Mouse (Mus musculus) hindbrain, embryonic 10.5 days (tissue): ENCODE data around the gene Snx33. TPM values are rescaled to one million over a fixed set of nuclear protein-coding genes. Genes with fewer than 3 reads are reported as not detected.
A peak's percentile ranks its signal among the peaks of the same experiment; 100 is the strongest.
"Not testable (repeated sequence)": the region's sequence is repeated elsewhere in the genome, so short reads cannot be mapped to it uniquely, and the experiment has no call there.

Source experiments
- DNase-seq: peaks from one replicate; pipeline ENCODE4 v3.0.0-alpha.2; 2017; ENCODE audit warnings: low spot score
- H3K27ac ChIP-seq: fragments of 300-500 bp; sonication (generic); 2 replicates; pipeline ENCODE4 v1.5.1; 2016; ENCODE audit warnings: mild to moderate bottlenecking, moderate library complexity
- H3K27me3 ChIP-seq: fragments of 300-500 bp; sonication (generic); 2 replicates; pipeline ENCODE4 v1.6.1; 2016; ENCODE audit warnings: mild to moderate bottlenecking; ENCODE audit not compliant: poor library complexity, insufficient read depth, severe bottlenecking
- H3K36me3 ChIP-seq: fragments of 300-500 bp; sonication (generic); 2 replicates; pipeline ENCODE4 v1.6.1; 2016; ENCODE audit warnings: mild to moderate bottlenecking, moderate library complexity
- H3K4me1 ChIP-seq: fragments of 300-500 bp; sonication (generic); replicated peaks from 2 replicates; pipeline ENCODE4 v1.6.1; 2016; ENCODE audit warnings: mild to moderate bottlenecking
- H3K4me3 ChIP-seq: fragments of 300-500 bp; sonication (generic); 2 replicates; pipeline ENCODE4 v1.5.1; 2016; ENCODE audit warnings: mild to moderate bottlenecking, moderate library complexity
- H3K9me3 ChIP-seq: fragments of 300-500 bp; sonication (generic); 2 replicates; pipeline ENCODE4 v1.6.1; 2016; ENCODE audit warnings: mild to moderate bottlenecking, moderate library complexity
- WGBS: fragments of 180-500 bp; shearing (Covaris S2); methylation state at CpG from one replicate; pipeline ENCODE4 v1.1.7; 2016; 5-methylcytosine and 5-hydroxymethylcytosine counted together
- polyA plus RNA-seq: library from polyadenylated mRNA; unstranded; fragments of >200 nt; fragmentation: Nextera tagmentation; extraction: Ambion mirVana; gene quantifications from 2 replicates; pipeline ENCODE4 v1.2.1, GENCODE M21; 2016

Snx33 gene
- 6.7 and 9.2 TPM in 2 replicates for polyA plus RNA-seq

DNA sequence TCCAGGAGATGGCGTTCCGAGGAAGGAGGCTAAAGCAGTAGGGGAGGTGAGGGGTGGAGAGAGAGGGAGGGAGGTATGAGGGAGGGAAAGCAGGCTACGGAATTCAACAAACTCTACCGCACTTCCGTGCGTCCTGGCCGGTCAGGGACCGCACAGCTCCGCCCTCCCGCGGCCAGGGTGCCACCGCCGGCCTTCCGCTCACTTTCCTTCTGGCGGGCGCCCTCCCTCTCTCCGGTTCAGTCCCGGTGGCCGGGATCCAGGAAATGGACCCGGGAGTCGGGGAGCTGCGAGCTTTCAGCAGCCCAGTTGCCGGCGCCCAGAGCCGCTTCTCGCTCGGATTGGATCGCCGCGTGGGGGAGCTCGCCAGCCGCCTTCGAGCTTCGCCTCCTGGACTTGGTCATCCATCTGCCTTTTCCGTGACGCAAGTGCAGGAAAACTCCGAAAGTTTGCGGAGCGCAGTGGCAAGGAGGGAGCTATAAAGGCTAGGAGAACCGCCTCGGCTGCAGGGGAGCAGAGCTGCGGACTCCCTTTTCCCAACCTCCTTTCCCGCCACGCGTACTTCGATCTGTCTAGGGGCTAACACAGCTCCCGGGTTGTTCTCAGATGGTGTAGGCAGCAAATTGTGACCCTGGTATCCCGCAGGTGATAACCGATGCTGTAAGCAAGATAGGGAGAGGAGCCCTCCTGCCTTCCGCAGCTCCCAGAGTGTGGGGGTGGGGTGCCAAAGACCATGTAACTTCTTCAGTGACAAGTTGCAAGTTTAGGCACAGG lies at the start of gene Snx33:
Snx33 (minus strand) TSS at position 331 of the 771 bp plus-strand sequence.
- Histone ChIP-seq H3K36me3 (peaks cover 30% of the 10 kb centered on the region), H3K27ac (peak within 1 kb of the TSS; percentile 95), H3K4me3 (peak within 1 kb of the TSS; percentile 76), H3K4me1 (peaks cover 55% of the 10 kb centered on the region), H3K27me3 (no peaks in the 10 kb centered on the region), H3K9me3 (no peaks in the 10 kb centered on the region)
- peak; percentile 94 for DNase-seq
- under 1% methylated on average over 50 of the region's 50 CpGs for WGBS

- H3K4me3 ChIP-seq, result no peak overlapping the region
- no peaks in the 10 kb centered on the region for H3K9me3 ChIP-seq
- H3K27ac ChIP-seq, result no peak overlapping the region
- H3K36me3 ChIP-seq, result peaks cover 45% of the 10 kb centered on the region
- H3K27me3 ChIP-seq, result no peaks in the 10 kb centered on the region
- no peak for DNase-seq
- 87% methylated on average over 3 of the region's 3 CpGs for WGBS
- no peaks in the 10 kb centered on the region for H3K4me1 ChIP-seq
Measured at GRCm38 (mm10) chr9:56975199-56975598, 47.0 kb upstream of the Snx33 start.

DNA sequence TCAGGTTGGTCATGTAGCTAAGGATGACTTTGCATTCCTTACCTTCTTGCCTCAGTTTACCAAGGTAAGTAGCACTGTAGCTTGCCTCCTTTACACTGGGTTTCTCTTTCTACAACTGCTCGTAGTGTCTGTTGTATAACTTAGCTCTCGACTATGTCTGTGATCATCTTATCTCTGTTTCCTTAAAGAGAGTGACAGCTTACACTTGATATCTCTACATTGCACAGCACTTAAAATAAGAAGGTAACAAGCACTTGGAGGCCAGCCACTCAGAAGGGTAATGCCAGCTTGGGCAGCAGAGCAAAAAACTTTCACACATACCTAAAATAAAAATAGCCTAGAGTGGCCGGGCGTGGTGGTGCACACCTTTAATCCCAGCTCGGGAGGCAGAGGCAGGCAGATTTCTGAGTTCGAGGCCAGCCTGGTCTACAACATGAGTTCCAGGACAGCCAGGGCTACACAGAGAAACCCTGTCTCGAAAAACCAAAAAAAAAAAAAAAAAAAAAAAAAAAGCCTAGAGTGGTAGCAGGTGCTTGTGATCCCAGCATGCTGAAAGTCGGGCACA lies 45.9 kb upstream of the Snx33 start:
- peaks cover 43% of the 10 kb centered on the region for H3K36me3 ChIP-seq
- no peaks in the 10 kb centered on the region for H3K27me3 ChIP-seq
- 93% methylated on average over 8 of the region's 8 CpGs for WGBS
- no peak overlapping the region for H3K27ac ChIP-seq
- no peaks in the 10 kb centered on the region for H3K9me3 ChIP-seq
- H3K4me1 ChIP-seq, result no peaks in the 10 kb centered on the region
- no peak overlapping the region for H3K4me3 ChIP-seq
- no peak for DNase-seq

DNA sequence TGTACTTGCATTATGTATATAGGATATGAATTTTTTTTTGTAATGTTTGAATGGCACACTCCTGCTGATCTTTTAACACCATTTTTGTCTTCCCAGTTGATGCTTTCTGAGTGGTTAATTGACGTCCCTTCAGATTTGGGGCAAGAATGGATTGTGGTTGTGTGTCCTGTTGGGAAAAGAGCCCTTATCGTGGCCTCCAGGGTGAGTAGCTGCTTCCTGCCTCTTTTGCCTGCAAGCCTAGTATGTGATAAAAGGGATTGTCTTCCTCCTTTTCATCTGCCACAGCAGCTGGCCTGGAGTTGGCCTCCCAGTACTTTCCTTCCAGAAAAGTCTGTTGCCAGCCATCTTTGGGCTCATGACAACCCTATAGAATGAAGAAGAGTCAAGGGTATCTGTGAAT lies 42.0 kb upstream of the Snx33 start:
- H3K4me1 ChIP-seq, result no peaks in the 10 kb centered on the region
- DNase-seq, result no peak
- peaks cover 52% of the 10 kb centered on the region for H3K36me3 ChIP-seq
- 78% methylated on average over 2 of the region's 2 CpGs for WGBS
- no peak overlapping the region for H3K27ac ChIP-seq
- H3K9me3 ChIP-seq, result no peaks in the 10 kb centered on the region
- no peaks in the 10 kb centered on the region for H3K27me3 ChIP-seq
- H3K4me3 ChIP-seq, result no peak overlapping the region

- Histone ChIP-seq H3K9me3 (peaks cover 8% of the 10 kb centered on the region; the same call in 1 of the 2 replicates), H3K27me3 (no peaks in the 10 kb centered on the region), H3K4me1 (no peaks in the 10 kb centered on the region), H3K4me3 (no peak overlapping the region), H3K27ac (no peak overlapping the region), H3K36me3 (peaks cover 66% of the 10 kb centered on the region)
- WGBS, result 95% methylated on average over 3 of the region's 3 CpGs
- DNase-seq, result no peak
Measured at GRCm38 (mm10) chr9:56961591-56961990, 33.4 kb upstream of the Snx33 start.

- H3K4me1 ChIP-seq, result no peaks in the 10 kb centered on the region
- WGBS, result 95% methylated on average over 2 of the region's 2 CpGs
- no peak overlapping the region for H3K4me3 ChIP-seq
- peaks cover 58% of the 10 kb centered on the region for H3K36me3 ChIP-seq
- DNase-seq, result no peak
- H3K27me3 ChIP-seq, result no peaks in the 10 kb centered on the region
- H3K27ac ChIP-seq, result no peak overlapping the region
- H3K9me3 ChIP-seq, result peaks cover 8% of the 10 kb centered on the region; the same call in 1 of the 2 replicates
Measured at GRCm38 (mm10) chr9:56958689-56959088, 30.5 kb upstream of the Snx33 start.

DNA sequence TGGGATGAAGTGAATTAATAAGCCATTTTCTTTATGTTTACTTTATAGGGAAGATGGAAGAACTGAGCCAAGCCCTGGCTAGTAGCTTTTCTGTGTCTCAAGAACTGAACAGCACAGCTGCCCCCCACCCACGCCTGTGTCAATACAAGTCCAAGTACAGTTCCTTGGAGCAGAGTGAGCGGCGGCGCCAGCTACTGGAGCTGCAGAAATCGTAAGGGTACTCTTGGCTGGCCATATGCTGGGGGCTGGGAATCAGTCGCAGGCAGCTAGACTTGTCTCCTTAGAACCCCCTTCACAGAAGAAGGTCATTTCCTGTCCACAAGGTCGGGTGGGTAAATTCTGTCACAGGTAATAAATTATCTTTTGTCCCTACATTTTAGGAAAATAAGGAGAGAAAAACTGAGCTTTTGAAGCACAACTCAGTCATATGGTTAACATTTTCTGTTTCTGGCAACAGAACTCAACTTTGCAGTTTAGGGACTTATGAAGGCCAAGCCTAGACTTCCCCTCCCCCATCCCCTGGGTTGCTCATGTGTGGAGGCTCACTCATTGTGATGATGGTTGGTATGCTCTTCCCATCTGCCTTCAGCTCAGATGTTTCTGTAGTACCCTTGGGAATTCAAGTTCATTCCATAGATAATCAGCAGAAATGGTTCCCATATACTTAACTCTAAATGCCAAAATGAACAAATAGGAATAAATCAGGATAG lies 28.9 kb upstream of the Snx33 start:
- peaks cover 42% of the 10 kb centered on the region for H3K36me3 ChIP-seq
- no peaks in the 10 kb centered on the region for H3K27me3 ChIP-seq
- no peaks in the 10 kb centered on the region for H3K4me1 ChIP-seq
- no peak overlapping the region for H3K27ac ChIP-seq
- H3K9me3 ChIP-seq, result peaks cover 8% of the 10 kb centered on the region; the same call in 1 of the 2 replicates
- DNase-seq, result no peak
- no peak overlapping the region for H3K4me3 ChIP-seq
- whole genome bisulfite sequencing, result 86% methylated on average over 7 of the region's 7 CpGs

DNA sequence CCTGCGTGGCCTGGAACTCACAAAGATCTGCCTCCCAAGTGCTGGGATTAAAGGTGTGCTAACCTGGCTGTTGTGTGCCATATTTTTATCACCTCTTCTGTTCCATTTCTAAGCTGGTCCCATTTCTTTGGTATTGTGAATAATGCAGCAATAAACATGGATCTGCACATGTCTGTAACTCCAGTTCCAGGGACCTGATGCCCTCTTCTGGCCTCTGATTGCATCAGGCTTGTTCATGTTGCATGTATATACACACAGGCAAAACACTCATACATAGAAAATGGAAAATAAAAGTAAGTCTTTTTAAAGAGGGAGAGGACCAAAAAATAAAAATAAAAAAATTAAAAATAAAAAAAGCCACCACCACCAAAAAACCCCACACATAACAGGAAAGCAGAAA lies 25.4 kb upstream of the Snx33 start:
- H3K27ac ChIP-seq, result no peak overlapping the region
- H3K27me3 ChIP-seq, result no peaks in the 10 kb centered on the region
- no peak overlapping the region for H3K4me3 ChIP-seq
- no peaks in the 10 kb centered on the region for H3K9me3 ChIP-seq
- DNase-seq, result no peak
- H3K36me3 ChIP-seq, result peaks cover 17% of the 10 kb centered on the region
- peaks cover 13% of the 10 kb centered on the region for H3K4me1 ChIP-seq
- WGBS, result 95% methylated on average over 1 of the region's 1 CpGs

- Histone ChIP-seq H3K4me3 (peak within 1 kb of the TSS; percentile 70), H3K36me3 (0 out of 2 replicates have a peak, but pooled peaks cover 1% of the 10 kb centered on the region), H3K27me3 (no peaks in the 10 kb centered on the region), H3K4me1 (peaks cover 13% of the 10 kb centered on the region), H3K27ac (peak within 1 kb of the TSS; percentile 95), H3K9me3 (no peaks in the 10 kb centered on the region)
- peak; percentile 98 for DNase-seq
- under 1% methylated on average over 50 of the region's 50 CpGs for WGBS
Measured at GRCm38 (mm10) chr9:56950414-56951400, 22.5 kb upstream of the Snx33 start, which contains the start of gene Snupn. TSS of gene Snupn (plus strand) at chr9:56950878.

DNA sequence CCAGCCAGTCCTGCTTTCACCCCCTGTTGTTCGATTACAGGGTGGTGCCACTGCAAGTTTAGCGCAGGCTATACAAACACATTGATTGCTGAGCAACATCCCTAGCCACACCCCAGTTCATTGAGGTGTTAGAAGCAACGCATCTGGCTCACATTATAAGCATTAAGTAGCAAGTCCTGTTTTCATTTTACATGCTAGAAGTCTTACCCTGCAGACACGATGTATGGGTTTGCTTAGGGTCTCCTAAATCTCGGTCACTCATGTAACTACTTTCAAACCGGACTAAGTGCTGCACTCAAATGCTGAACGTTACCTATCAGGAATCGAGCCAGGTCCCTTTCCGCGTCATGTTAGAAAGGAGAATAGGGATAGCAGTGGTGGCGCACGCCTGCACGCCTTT lies 21.6 kb upstream of the Snx33 start:
- Histone ChIP-seq H3K4me3 (peak overlapping the region; percentile 70), H3K36me3 (no peaks in the 10 kb centered on the region), H3K4me1 (peaks cover 13% of the 10 kb centered on the region), H3K27me3 (no peaks in the 10 kb centered on the region), H3K9me3 (no peaks in the 10 kb centered on the region), H3K27ac (peak overlapping the region; percentile 95)
- DNase-seq, result no peak
- WGBS, result 33% methylated on average over 13 of the region's 13 CpGs

DNA sequence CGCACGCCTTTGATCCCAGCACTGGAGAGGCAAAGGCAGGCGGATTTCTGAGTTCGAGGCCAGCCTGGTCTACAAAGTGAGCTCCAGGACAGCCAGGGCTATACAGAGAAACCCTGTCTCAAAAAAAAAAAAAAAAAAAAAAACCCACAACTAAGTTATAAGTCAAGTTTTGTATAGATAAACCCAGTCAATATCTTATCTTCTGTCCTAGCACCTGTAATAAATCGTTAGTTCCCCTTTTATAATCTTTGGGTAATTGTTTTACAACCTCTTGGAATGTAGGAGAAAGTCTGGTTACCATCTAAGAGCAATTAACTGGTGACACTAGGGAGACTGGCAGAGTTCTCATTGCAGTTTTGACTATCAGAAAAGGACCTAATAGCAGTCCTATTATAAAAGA lies 20.5 kb upstream of the Snx33 start:
- not testable (repeated sequence) for DNase-seq, H3K9me3 ChIP-seq, H3K36me3 ChIP-seq, H3K4me3 ChIP-seq, H3K27me3 ChIP-seq, H3K27ac ChIP-seq
- WGBS, result 92% methylated on average over 5 of the region's 5 CpGs
- peaks cover 13% of the 10 kb centered on the region for H3K4me1 ChIP-seq

DNA sequence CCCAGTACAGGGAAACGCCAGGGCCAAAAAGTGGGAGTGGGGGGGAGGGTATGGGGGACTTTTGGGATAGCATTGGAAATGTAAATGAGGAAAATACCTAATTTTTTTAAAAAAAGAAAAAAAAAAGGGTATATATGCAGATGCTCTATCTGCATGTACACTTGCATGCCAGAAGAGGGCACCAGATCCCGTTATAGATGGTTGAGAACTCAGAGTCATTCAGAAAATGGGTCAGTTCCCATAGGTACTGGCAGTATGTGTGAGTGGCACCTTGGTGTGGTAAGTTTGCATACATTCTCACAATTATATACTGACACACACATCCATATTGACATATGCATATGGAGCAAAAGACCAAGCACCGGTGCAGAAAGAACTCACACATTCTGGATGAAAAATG lies 19.3 kb upstream of the Snx33 start:
- not testable (repeated sequence) for H3K27ac ChIP-seq, H3K27me3 ChIP-seq, H3K4me3 ChIP-seq, DNase-seq, H3K36me3 ChIP-seq, H3K9me3 ChIP-seq
- peaks cover 13% of the 10 kb centered on the region for H3K4me1 ChIP-seq
- 25% methylated on average over 3 of the region's 3 CpGs for WGBS
